Mouse (Mus musculus) layer of hippocampus, adult 2 months (tissue): ENCODE measurements at regions not wholly inside any gene's neighbourhood (a gene's known extent, or its start where the extent isn't known, plus 50 kb on each side); places are given as distances from the start of the nearest gene placed in this dataset.

ENCODE experiments used
- DNase-seq, 2 experiments: peaks; one replicate each; pipeline ENCODE4 v3.0.0; 2022; ENCODE audit warnings: low spot score in 2 of 2
- H3K27ac ChIP-seq: fragments of 200-600 bp; 2 replicates; pipeline ENCODE4 v1.8.1; 2022
- H3K4me3 ChIP-seq: fragments of 200-600 bp; 2 replicates; pipeline ENCODE4 v1.8.1; 2022; ENCODE audit warnings: mild to moderate bottlenecking
- CTCF ChIP-seq: fragments of 200-600 bp; conservative IDR thresholded peaks from 2 replicates; pipeline ENCODE4 v1.8.1; 2022; ENCODE audit warnings: antibody characterized with exemption, mild to moderate bottlenecking, moderate library complexity

- no peak for TF ChIP-seq CTCF
- DNase-seq = no peak
- Histone ChIP-seq H3K4me3 (no peak overlapping the region), H3K27ac (no peak overlapping the region)
These were observed 175.6 kb upstream of the Crbn start for GRCm38 (mm10) chr6:106975439-106975838.

GRCm38 (mm10) chr6:106978721-106979120 is 178.8 kb upstream of the Crbn start:
- TF ChIP-seq CTCF = no peak
- Histone ChIP-seq H3K27ac (no peak overlapping the region), H3K4me3 (no peak overlapping the region)
- no peak for DNase-seq

GRCm38 (mm10) chr6:106979755-106980154 is 179.9 kb upstream of the Crbn start:
- Histone ChIP-seq H3K4me3 (no peak overlapping the region), H3K27ac (no peak overlapping the region)
- no peak for TF ChIP-seq CTCF
- no peak for DNase-seq

DNA sequence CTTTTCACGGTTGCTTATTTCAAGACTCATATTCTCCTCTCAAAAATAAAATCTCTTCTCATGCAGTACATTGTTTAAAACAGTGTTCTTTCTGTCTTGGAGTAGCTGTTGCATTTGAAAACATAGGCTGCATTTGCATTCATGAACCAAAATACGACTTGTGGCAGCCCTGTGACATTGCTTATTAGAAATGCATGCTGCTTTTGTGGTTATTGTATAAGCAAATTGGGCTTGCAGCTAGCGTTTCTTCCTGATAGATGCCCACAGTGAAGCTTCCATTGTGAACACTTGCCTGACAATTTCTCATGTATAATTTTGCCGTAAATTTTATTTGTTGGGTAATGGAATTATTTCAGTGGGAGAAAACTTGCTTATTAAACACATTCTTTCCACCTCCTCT is 180.3 kb upstream of the Crbn start:
- H3K4me3 ChIP-seq = no peak overlapping the region
- DNase-seq = no peak
- no peak overlapping the region for H3K27ac ChIP-seq
- no peak for TF ChIP-seq CTCF

DNA sequence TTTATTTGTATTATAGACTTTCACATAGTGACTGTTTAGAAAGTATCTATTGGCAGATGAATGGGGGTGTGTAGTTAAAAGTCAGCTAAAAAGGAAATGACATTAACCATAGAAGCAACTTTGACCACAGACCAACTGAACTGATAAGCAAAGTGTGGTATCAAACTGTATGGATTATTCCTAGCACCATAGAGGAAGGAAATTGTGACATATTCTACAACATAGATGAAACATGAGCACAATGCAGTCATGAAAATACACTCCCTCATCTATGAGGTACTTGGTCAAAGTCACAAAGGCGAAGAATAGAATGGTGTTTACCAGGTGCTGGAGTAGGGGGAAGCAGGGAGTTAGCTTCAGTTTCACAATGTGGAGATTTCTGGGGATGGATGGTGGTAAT is 181.4 kb upstream of the Crbn start:
- Histone ChIP-seq H3K27ac (no peak overlapping the region), H3K4me3 (no peak overlapping the region)
- TF ChIP-seq CTCF = no peak
- no peak for DNase-seq

GRCm38 (mm10) chr6:106985132-106985801 is 185.4 kb upstream of the Crbn start:
- no peak overlapping the region for H3K27ac ChIP-seq
- no peak for TF ChIP-seq CTCF
- no peak overlapping the region for H3K4me3 ChIP-seq
- no peak for DNase-seq

- Histone ChIP-seq H3K4me3 (no peak overlapping the region), H3K27ac (no peak overlapping the region)
- DNase-seq = no peak
- TF ChIP-seq CTCF = no peak
These were observed 191.7 kb upstream of the Crbn start for GRCm38 (mm10) chr6:106991586-106991985.

DNA sequence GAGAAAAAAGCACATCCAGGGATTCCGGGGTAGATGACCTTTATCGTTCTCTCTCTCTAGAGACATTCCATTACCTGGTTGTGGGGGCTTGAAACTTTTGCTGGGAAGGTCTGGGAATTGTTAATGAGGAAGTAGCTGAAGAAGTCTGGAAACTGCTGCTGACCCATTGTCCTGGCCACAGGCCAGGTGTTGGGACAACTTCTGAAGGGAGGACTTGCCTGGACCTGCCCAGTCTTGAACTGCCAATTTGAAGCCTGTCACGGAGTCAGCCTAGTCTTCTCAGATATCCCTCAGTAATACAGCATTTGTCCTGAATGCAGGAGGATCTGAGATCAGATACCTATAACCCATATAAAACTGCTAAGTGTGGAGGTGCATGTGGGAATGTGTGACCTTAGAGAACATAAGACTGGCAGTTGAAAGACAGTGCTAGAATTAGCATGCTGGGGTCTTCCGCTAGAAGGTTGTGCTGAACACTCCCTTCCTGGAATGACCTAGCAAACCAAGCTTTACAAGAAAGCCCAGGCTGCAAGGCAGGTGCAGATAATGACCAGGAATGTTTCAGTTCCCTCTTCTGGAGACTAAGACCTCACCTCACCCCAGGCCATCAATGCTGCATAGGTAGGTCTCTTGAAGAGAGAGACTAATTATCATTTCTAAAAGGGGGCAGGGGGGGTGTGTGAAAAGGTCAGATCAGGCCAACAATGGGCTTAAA is 204.7 kb upstream of the Crbn start:
- no peak overlapping the region for H3K27ac ChIP-seq
- no peak for TF ChIP-seq CTCF
- no peak for DNase-seq
- H3K4me3 ChIP-seq = no peak overlapping the region

- TF ChIP-seq CTCF = no peak
- no peak for DNase-seq
- H3K27ac ChIP-seq = peak overlapping the region; percentile 37; the same call in 1 of the 2 replicates
- no peak overlapping the region for H3K4me3 ChIP-seq
These were observed 210.9 kb upstream of the Crbn start for GRCm38 (mm10) chr6:107010785-107011184.

DNA sequence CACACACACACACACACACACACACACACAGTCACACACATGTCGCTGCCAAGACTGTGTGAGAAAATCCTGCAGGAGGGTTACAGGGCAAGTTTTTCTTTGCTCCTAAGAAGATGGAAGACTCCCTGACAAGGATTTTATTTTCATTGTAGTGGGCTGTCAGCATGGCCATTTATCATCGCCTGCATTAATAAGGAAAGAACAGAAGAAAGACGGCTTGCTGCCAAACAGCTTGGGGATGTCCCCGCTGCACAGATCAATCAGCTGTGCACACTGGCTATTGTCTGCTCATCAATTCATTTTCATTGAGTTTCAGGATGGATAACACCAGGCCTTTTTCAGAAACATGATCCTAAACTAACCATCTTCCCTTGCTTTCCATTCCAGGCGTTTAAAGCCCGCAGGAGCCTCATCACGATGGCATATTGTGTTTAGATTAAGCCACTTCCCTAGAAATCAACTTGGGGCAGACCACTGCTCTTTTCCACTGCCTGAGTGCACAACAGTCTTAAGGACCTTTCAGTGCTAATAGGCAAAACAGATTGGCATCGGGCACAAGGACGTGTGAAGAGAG is 213.1 kb upstream of the Crbn start:
- Histone ChIP-seq H3K27ac (no peak overlapping the region), H3K4me3 (no peak overlapping the region)
- no peak for TF ChIP-seq CTCF
- DNase-seq = no peak

DNA sequence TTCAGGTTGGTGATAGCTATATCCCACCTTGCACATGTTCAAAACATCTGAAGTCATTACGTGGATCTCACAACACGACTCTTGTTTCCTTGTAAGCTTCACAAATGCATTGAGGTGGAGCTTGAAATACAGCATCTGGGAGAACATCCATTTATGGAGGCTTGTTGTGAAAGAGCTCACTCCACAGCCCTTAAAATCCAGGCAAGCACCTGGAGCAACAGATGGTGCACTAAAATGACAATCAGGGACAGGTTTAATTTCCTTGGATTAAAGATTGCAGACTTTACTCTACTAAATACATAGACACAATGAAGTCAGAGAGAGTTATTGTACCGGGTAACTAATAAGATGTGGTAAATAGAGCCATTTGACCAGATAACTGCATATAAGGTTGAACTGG is 219.2 kb upstream of the Crbn start:
- Histone ChIP-seq H3K4me3 (no peak overlapping the region), H3K27ac (no peak overlapping the region)
- no peak for DNase-seq
- no peak for TF ChIP-seq CTCF

DNA sequence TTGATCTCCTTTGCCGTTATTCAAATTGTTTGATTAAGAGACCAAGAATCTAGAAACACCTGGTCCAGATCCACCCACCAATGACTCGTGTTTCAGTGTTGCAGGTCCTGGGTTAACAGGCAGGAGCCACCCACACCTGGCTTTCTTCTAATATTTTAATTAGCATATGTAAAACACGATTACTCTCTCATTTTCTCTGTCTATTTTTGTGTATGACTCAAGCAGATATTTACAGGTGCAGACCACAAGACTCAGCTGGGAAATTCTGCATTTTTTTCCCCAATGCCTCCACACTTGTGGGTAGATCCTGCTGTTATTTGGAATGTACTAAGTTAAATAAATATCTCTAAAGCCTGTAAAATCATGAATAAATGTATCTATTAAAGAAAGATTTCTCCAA is 245.3 kb upstream of the Crbn start:
- H3K4me3 ChIP-seq = no peak overlapping the region
- DNase-seq = no peak
- H3K27ac ChIP-seq = no peak overlapping the region
- TF ChIP-seq CTCF = no peak

GRCm38 (mm10) chr6:107051604-107052003 is 251.7 kb upstream of the Crbn start:
- Histone ChIP-seq H3K4me3 (no peak overlapping the region), H3K27ac (no peak overlapping the region)
- DNase-seq = no peak
- TF ChIP-seq CTCF = no peak

DNA sequence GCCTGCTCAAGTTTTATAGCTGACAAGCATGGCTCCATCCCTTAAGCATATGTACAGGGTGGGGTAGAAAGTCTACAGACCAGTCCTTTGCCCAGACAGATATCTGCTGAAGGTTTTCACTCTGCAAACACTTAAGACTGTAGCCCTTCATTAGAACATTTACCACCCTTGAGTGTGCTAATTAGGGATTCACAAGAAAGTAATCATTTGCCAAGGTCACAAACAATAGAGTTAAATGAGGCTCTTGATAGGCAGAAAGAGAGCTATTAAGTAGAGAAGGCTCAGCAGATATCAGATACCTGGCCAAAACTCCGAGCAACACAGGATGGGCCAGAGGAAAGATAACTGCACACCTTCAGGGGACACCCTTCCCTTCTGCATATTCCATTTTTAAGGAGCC is 252.3 kb upstream of the Crbn start:
- H3K27ac ChIP-seq = no peak overlapping the region
- DNase-seq = no peak
- TF ChIP-seq CTCF = no peak
- H3K4me3 ChIP-seq = no peak overlapping the region
